Mouse (Mus musculus): ENCODE results near the gene Tex33. TPM values are rescaled to one million over a fixed set of nuclear protein-coding genes. Genes with fewer than 3 reads are reported as not detected.

The Tex33 gene
- polyA plus RNA-seq, 1 experiment: not detected

GRCm38 (mm10) chr15:78436380-78437192, 40.9 kb upstream of the Tex33 start:
- Histone ChIP-seq H3K4me3 (replicated peaks; ENCODE audit: insufficient read depth, low read depth, low read length) (peak overlapping the region; percentile 54), H3K4me1 (ENCODE audit: control insufficient read depth, insufficient read depth, low read length) (peaks cover 34% of the 10 kb centered on the region), H3K27me3 (ENCODE audit: control insufficient read depth, insufficient read depth, low read length) (no peaks in the 10 kb centered on the region), H3K27ac (ENCODE audit: insufficient read depth, low read length) (peak overlapping the region; percentile 75)
- peak; percentile 93 to 95 for DNase-seq
- WGBS: 6% methylated on average over 32 of the region's 32 CpGs
- TF ChIP-seq POLR2A (IDR thresholded peaks at IDR 0.05; ENCODE audit: borderline replicate concordance, insufficient read depth, low read length) (no peak), CTCF (IDR thresholded peaks at IDR 0.05; ENCODE audit: borderline replicate concordance, insufficient read depth, low read depth, low read length) (peak; percentile 16; the same call in 1 of the 2 replicates)

GRCm38 (mm10) chr15:78435681-78436080, 40.0 kb upstream of the Tex33 start:
- Histone ChIP-seq H3K27ac (ENCODE audit: insufficient read depth, low read length) (no peak overlapping the region), H3K4me1 (ENCODE audit: control insufficient read depth, insufficient read depth, low read length) (peaks cover 33% of the 10 kb centered on the region), H3K4me3 (replicated peaks; ENCODE audit: insufficient read depth, low read depth, low read length) (no peak overlapping the region), H3K27me3 (ENCODE audit: control insufficient read depth, insufficient read depth, low read length) (no peaks in the 10 kb centered on the region)
- TF ChIP-seq POLR2A (IDR thresholded peaks at IDR 0.05; ENCODE audit: borderline replicate concordance, insufficient read depth, low read length): no peak
- TF ChIP-seq CTCF (IDR thresholded peaks at IDR 0.05; ENCODE audit: borderline replicate concordance, insufficient read depth, low read depth, low read length): no peak
- WGBS: 82% methylated on average over 11 of the region's 11 CpGs
- DNase-seq: peak in 1 of 2 experiments; percentile 36

GRCm38 (mm10) chr15:78434896-78435520, 39.3 kb upstream of the Tex33 start:
- Histone ChIP-seq H3K4me1 (ENCODE audit: control insufficient read depth, insufficient read depth, low read length) (peaks cover 29% of the 10 kb centered on the region), H3K27ac (ENCODE audit: insufficient read depth, low read length) (no peak overlapping the region), H3K4me3 (replicated peaks; ENCODE audit: insufficient read depth, low read depth, low read length) (no peak overlapping the region), H3K27me3 (ENCODE audit: control insufficient read depth, insufficient read depth, low read length) (no peaks in the 10 kb centered on the region)
- peak in 1 of 2 experiments; percentile 42 for DNase-seq
- WGBS: 41% methylated on average over 6 of the region's 6 CpGs
- no peak for TF ChIP-seq POLR2A (IDR thresholded peaks at IDR 0.05; ENCODE audit: borderline replicate concordance, insufficient read depth, low read length)
- peak; percentile 51; the same call in 1 of the 2 replicates for TF ChIP-seq CTCF (IDR thresholded peaks at IDR 0.05; ENCODE audit: borderline replicate concordance, insufficient read depth, low read depth, low read length)

- H3K27ac ChIP-seq (ENCODE audit: insufficient read depth, low read length): no peak overlapping the region
- 76% methylated on average over 7 of the region's 7 CpGs for WGBS
Measured at GRCm38 (mm10) chr15:78431541-78432121, 35.9 kb upstream of the Tex33 start.

GRCm38 (mm10) chr15:78430874-78431273, 35.2 kb upstream of the Tex33 start:
- Histone ChIP-seq H3K4me3 (replicated peaks; ENCODE audit: insufficient read depth, low read depth, low read length) (no peak overlapping the region), H3K4me1 (ENCODE audit: control insufficient read depth, insufficient read depth, low read length) (peaks cover 13% of the 10 kb centered on the region), H3K27ac (ENCODE audit: insufficient read depth, low read length) (no peak overlapping the region), H3K27me3 (ENCODE audit: control insufficient read depth, insufficient read depth, low read length) (no peaks in the 10 kb centered on the region)
- WGBS: 86% methylated on average over 10 of the region's 10 CpGs
- TF ChIP-seq CTCF (IDR thresholded peaks at IDR 0.05; ENCODE audit: borderline replicate concordance, insufficient read depth, low read depth, low read length) (no peak), POLR2A (IDR thresholded peaks at IDR 0.05; ENCODE audit: borderline replicate concordance, insufficient read depth, low read length) (no peak)
- DNase-seq: no peak

More at GRCm38 (mm10) chr15:78431541-78432121, 35.9 kb upstream of the Tex33 start:
- no peak overlapping the region for H3K4me3 ChIP-seq (replicated peaks; ENCODE audit: insufficient read depth, low read depth, low read length)
- no peaks in the 10 kb centered on the region for H3K27me3 ChIP-seq (ENCODE audit: control insufficient read depth, insufficient read depth, low read length)
- peaks cover 19% of the 10 kb centered on the region for H3K4me1 ChIP-seq (ENCODE audit: control insufficient read depth, insufficient read depth, low read length)
- no peak for DNase-seq
- TF ChIP-seq CTCF (IDR thresholded peaks at IDR 0.05; ENCODE audit: borderline replicate concordance, insufficient read depth, low read depth, low read length): no peak
- TF ChIP-seq POLR2A (IDR thresholded peaks at IDR 0.05; ENCODE audit: borderline replicate concordance, insufficient read depth, low read length): no peak

- Histone ChIP-seq H3K27ac (ENCODE audit: insufficient read depth, low read length) (no peak overlapping the region), H3K4me1 (ENCODE audit: control insufficient read depth, insufficient read depth, low read length) (peaks cover 8% of the 10 kb centered on the region), H3K27me3 (ENCODE audit: control insufficient read depth, insufficient read depth, low read length) (no peaks in the 10 kb centered on the region), H3K4me3 (replicated peaks; ENCODE audit: insufficient read depth, low read depth, low read length) (peak overlapping the region; percentile 78)
- no peak for DNase-seq
- TF ChIP-seq POLR2A (IDR thresholded peaks at IDR 0.05; ENCODE audit: borderline replicate concordance, insufficient read depth, low read length) (no peak), CTCF (IDR thresholded peaks at IDR 0.05; ENCODE audit: borderline replicate concordance, insufficient read depth, low read depth, low read length) (no peak)
- WGBS: 81% methylated on average over 13 of the region's 13 CpGs
Measured at GRCm38 (mm10) chr15:78429871-78430622, 34.3 kb upstream of the Tex33 start.

GRCm38 (mm10) chr15:78429139-78429459, 33.4 kb upstream of the Tex33 start:
- Histone ChIP-seq H3K4me1 (ENCODE audit: control insufficient read depth, insufficient read depth, low read length) (peaks cover 8% of the 10 kb centered on the region), H3K27me3 (ENCODE audit: control insufficient read depth, insufficient read depth, low read length) (no peaks in the 10 kb centered on the region), H3K4me3 (replicated peaks; ENCODE audit: insufficient read depth, low read depth, low read length) (peak overlapping the region; percentile 78), H3K27ac (ENCODE audit: insufficient read depth, low read length) (peak overlapping the region; percentile 38; the same call in 1 of the 2 replicates)
- no peak for TF ChIP-seq CTCF (IDR thresholded peaks at IDR 0.05; ENCODE audit: borderline replicate concordance, insufficient read depth, low read depth, low read length)
- DNase-seq: no peak
- WGBS: 0% methylated on average over 3 of the region's 3 CpGs

Data from cerebellum, adult 2 months (tissue).